Mouse (Mus musculus) embryonic facial prominence, embryonic 11.5 days (tissue): ENCODE measurements around the gene Oxt. TPM values are rescaled to one million over a fixed set of nuclear protein-coding genes. Genes with fewer than 3 reads are reported as not detected.

Experiments
- ATAC-seq: fragments of 200-750 bp; cut with Nextera tagmentation; replicated peaks from 2 replicates; pipeline ENCODE4 v1.8.0; 2017; ENCODE audit warnings: low read depth; ENCODE audit not compliant: insufficient number of reproducible peaks, low FRiP score, low TSS enrichment
- DNase-seq: peaks from one replicate; pipeline ENCODE4 v3.0.0-alpha.2; 2015; ENCODE audit warnings: low spot score
- H3K27ac ChIP-seq: fragments of 300-500 bp; sonication (generic); replicated peaks from 2 replicates; pipeline ENCODE4 v1.5.1; 2014; ENCODE audit warnings: mild to moderate bottlenecking, low read depth, low read length, control low read depth
- H3K27me3 ChIP-seq: fragments of 300-500 bp; sonication (generic); 2 replicates; pipeline ENCODE4 v1.6.1; 2014; ENCODE audit warnings: mild to moderate bottlenecking, low read length, moderate library complexity, mixed read lengths; ENCODE audit not compliant: control insufficient read depth, insufficient read depth
- H3K36me3 ChIP-seq: fragments of 300-500 bp; sonication (generic); replicated peaks from 2 replicates; pipeline ENCODE4 v1.6.1; 2014; ENCODE audit warnings: low read depth, mild to moderate bottlenecking, low read length, moderate library complexity, mixed read lengths; ENCODE audit not compliant: control insufficient read depth, insufficient read depth
- H3K4me1 ChIP-seq: fragments of 300-500 bp; sonication (generic); 2 replicates; pipeline ENCODE4 v1.6.1; 2014; ENCODE audit warnings: low read length, mixed read lengths; ENCODE audit not compliant: control insufficient read depth, insufficient read depth
- H3K4me2 ChIP-seq: fragments of 300-500 bp; sonication (generic); 2 replicates; pipeline ENCODE4 v1.6.1; 2014; ENCODE audit warnings: low read depth, mild to moderate bottlenecking, control low read depth, low read length, moderate library complexity
- H3K4me3 ChIP-seq: fragments of 300-500 bp; sonication (generic); 2 replicates; pipeline ENCODE4 v1.5.1; 2014; ENCODE audit warnings: low read depth, low read length, control low read depth
- H3K9ac ChIP-seq: fragments of 300-500 bp; sonication (generic); replicated peaks from 2 replicates; pipeline ENCODE4 v1.6.1; 2014; ENCODE audit warnings: mild to moderate bottlenecking, control low read depth, low read length
- H3K9me3 ChIP-seq: fragments of 300-500 bp; sonication (generic); replicated peaks from 2 replicates; pipeline ENCODE4 v1.6.1; 2016; ENCODE audit warnings: mild to moderate bottlenecking, low read length, inconsistent platforms, mixed read lengths; ENCODE audit not compliant: control insufficient read depth
- WGBS: fragments of 180-500 bp; shearing (Covaris S2); extraction: QIAGEN DNeasy Blood & Tissue Kit; methylation state at CpG from one replicate; pipeline ENCODE4 v1.1.7; 2014; 5-methylcytosine and 5-hydroxymethylcytosine counted together
- polyA plus RNA-seq: library from polyadenylated mRNA; unstranded; fragments of >200 nt; fragmentation: Nextera tagmentation; extraction: Ambion mirVana; gene quantifications from 2 replicates; pipeline ENCODE4 v1.2.1, GENCODE M21; 2014

Oxt gene
- polyA plus RNA-seq, 1 experiment from 2014 or later: not detected

- Histone ChIP-seq H3K9ac (no peak overlapping the region), H3K36me3 (no peaks in the 10 kb centered on the region; the same call in 1 of the 2 replicates), H3K27me3 (no peaks in the 10 kb centered on the region), H3K4me2 (no peak overlapping the region), H3K9me3 (no peaks in the 10 kb centered on the region), H3K4me1 (no peaks in the 10 kb centered on the region), H3K4me3 (no peak overlapping the region), H3K27ac (no peak overlapping the region)
- ATAC-seq: no peak
- no peak for DNase-seq
- WGBS: 93% methylated on average over 2 of the region's 2 CpGs
Observed at GRCm38 (mm10) chr2:130591016-130591415, 15.0 kb downstream of the Oxt start.

DNA sequence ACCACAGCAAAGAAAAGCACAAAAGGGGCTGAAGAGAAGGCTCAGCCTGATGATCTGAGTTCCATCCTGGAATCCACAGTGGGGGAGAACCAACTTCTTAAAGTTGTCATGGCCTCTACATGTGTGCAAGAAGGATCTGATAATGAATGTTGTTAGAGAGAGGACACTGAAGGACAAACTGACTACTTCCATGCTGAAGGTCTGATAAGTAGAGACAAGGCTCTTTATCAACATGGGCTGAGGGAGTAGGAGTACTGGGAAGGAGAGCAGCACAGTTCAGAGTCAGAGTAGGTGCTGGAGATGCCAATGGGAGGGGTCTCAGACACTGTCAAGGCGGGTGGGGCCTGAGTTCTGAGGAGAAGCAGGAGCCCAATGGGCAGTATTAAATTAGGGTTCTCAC, 19.6 kb downstream of the Oxt start:
- H3K27me3 ChIP-seq: no peaks in the 10 kb centered on the region
- H3K4me3 ChIP-seq: no peak overlapping the region
- ATAC-seq (no peak), DNase-seq (no peak)
- no peak overlapping the region for H3K4me2 ChIP-seq
- no peak overlapping the region for H3K27ac ChIP-seq
- H3K36me3 ChIP-seq: peaks cover 6% of the 10 kb centered on the region
- H3K9ac ChIP-seq: no peak overlapping the region
- no peaks in the 10 kb centered on the region for H3K9me3 ChIP-seq
- WGBS: 94% methylated on average over 1 of the region's 1 CpGs
- H3K4me1 ChIP-seq: no peaks in the 10 kb centered on the region

GRCm38 (mm10) chr2:130597601-130598010, 21.6 kb downstream of the Oxt start:
- no peak for ATAC-seq

DNA sequence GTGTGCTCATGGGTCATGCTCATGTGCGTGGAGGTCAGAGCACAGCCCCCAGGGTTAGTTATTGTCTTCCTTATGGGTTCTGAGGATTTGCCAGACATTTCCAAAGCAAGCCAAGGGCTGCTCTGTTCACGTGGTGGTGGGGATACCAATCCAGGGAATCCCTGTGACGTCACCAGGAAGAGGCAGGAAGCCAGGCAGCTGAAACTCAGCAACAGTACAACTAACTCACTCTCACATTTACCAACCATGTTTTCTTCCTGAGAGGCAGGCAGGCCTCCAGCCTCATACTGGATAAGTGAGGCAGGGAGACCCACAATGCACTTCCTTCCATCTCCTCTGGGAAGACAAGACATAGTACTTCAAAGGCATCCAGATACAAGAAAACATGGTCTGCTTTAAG, 22.4 kb downstream of the Oxt start:
- WGBS: 69% methylated on average over 3 of the region's 3 CpGs
- H3K4me1 ChIP-seq: no peaks in the 10 kb centered on the region
- H3K9me3 ChIP-seq: no peaks in the 10 kb centered on the region
- no peaks in the 10 kb centered on the region for H3K27me3 ChIP-seq
- H3K9ac ChIP-seq: no peak overlapping the region
- H3K27ac ChIP-seq: no peak overlapping the region
- H3K36me3 ChIP-seq: peaks cover 6% of the 10 kb centered on the region
- no peak overlapping the region for H3K4me2 ChIP-seq
- ATAC-seq: no peak
- no peak for DNase-seq
- H3K4me3 ChIP-seq: no peak overlapping the region

More at GRCm38 (mm10) chr2:130597601-130598010, 21.6 kb downstream of the Oxt start:
- Histone ChIP-seq H3K4me1 (no peaks in the 10 kb centered on the region), H3K9ac (no peak overlapping the region), H3K4me2 (no peak overlapping the region), H3K27ac (no peak overlapping the region), H3K9me3 (no peaks in the 10 kb centered on the region), H3K36me3 (peaks cover 6% of the 10 kb centered on the region), H3K27me3 (no peaks in the 10 kb centered on the region), H3K4me3 (no peak overlapping the region)
- WGBS: 22% methylated on average over 1 of the region's 1 CpGs
- DNase-seq: peak; percentile 64

- H3K4me3 ChIP-seq: no peak overlapping the region
- H3K4me1 ChIP-seq: no peaks in the 10 kb centered on the region
- WGBS: 89% methylated on average over 4 of the region's 4 CpGs
- H3K36me3 ChIP-seq: peaks cover 6% of the 10 kb centered on the region
- no peaks in the 10 kb centered on the region for H3K9me3 ChIP-seq
- H3K27ac ChIP-seq: no peak overlapping the region
- no peak for ATAC-seq
- H3K9ac ChIP-seq: no peak overlapping the region
- no peaks in the 10 kb centered on the region for H3K27me3 ChIP-seq
- no peak for DNase-seq
- H3K4me2 ChIP-seq: no peak overlapping the region
Observed at GRCm38 (mm10) chr2:130602195-130602594, 26.2 kb downstream of the Oxt start.

GRCm38 (mm10) chr2:130613091-130613490, 37.1 kb downstream of the Oxt start:
- no peaks in the 10 kb centered on the region for H3K9me3 ChIP-seq
- no peak overlapping the region for H3K9ac ChIP-seq
- no peak for ATAC-seq
- peak; percentile 28 for DNase-seq
- H3K27me3 ChIP-seq: no peaks in the 10 kb centered on the region
- H3K4me3 ChIP-seq: no peak overlapping the region
- H3K27ac ChIP-seq: no peak overlapping the region
- WGBS: 67% methylated on average over 3 of the region's 3 CpGs
- H3K36me3 ChIP-seq: peaks cover 11% of the 10 kb centered on the region
- H3K4me1 ChIP-seq: no peaks in the 10 kb centered on the region
- H3K4me2 ChIP-seq: no peak overlapping the region

- Histone ChIP-seq H3K36me3 (peaks cover 11% of the 10 kb centered on the region), H3K27ac (no peak overlapping the region), H3K4me3 (no peak overlapping the region), H3K9ac (no peak overlapping the region), H3K27me3 (no peaks in the 10 kb centered on the region), H3K4me2 (no peak overlapping the region), H3K9me3 (no peaks in the 10 kb centered on the region), H3K4me1 (no peaks in the 10 kb centered on the region)
- WGBS: 89% methylated on average over 7 of the region's 7 CpGs
- ATAC-seq (no peak), DNase-seq (no peak)
Observed at GRCm38 (mm10) chr2:130618972-130619371, 43.0 kb downstream of the Oxt start.
